In the genomic region with DNA sequence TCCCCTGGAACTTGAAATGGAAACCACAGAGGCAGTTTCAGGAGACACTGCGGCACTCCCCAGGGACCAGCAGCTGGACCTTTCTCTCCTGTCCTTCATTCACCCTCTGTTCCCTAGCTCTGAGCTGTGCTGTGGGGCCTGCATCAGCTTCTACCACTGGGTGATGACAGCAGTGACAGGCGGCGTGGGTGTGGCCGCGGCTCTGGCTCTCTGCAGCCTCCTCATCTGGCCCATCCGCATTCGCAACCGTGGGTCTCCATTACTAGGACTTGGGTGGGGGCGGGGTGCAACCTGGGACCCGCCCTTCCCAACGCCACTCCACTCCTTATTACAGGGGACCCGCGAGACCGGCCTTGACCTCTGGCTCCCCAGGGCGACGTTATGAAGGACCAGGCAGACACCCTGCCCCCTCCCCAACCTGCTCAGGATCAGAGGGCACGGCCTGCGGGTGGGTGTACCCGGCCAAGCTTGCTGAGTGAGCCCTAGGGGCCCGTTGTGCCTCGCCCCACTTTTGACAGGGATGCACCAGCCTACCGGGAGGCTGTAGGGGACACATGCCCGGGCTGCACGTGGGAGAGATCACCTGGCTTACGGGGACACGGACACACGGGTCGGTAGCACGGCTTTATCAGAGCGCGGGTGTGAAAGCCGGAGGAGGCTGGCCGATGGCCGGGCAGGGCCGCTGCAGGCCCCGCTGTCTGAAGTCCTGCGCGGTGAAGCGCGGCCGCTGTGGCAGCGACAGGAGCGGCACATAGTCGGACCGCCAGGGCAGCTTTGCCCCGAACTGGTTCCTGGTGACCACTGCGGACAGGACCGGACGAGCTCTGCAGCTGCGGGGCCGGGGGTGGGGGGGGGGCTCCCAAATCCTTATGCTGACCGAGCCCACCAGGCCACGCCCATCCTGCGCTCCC, we compare ENCODE assay signal across 8 mouse cellular contexts. TPM values are rescaled to one million over a fixed set of nuclear protein-coding genes. Genes with fewer than 3 reads are reported as not detected.
DNase-seq lines count a peak whose midpoint lies in the region; ATAC-seq and TF ChIP-seq lines count a peak whose summit lies in the region.

No protein-coding gene starts in this region.

- no peaks in the 10 kb centered on the region for H3K9me3 ChIP-seq in E14TG2a.4 (ENCODE audit: low read length)
- H3K9me3 ChIP-seq in embryonic facial prominence, embryonic 11.5 days (replicated peaks; ENCODE audit: control insufficient read depth, low read length) = no peaks in the 10 kb centered on the region
- H3K9me3 ChIP-seq in hindbrain, embryonic 11.5 days (ENCODE audit: control insufficient read depth, low read length) = no peaks in the 10 kb centered on the region
- H3K9me3 ChIP-seq in liver, embryonic 14.5 days (ENCODE audit: control insufficient read depth, low read length) = no peaks in the 10 kb centered on the region

- H3K27me3 ChIP-seq in E14TG2a.4 (ENCODE audit: insufficient read depth, low read length) = peaks cover 2% of the 10 kb centered on the region; the same call in 1 of the 2 replicates
- H3K27me3 ChIP-seq in embryonic facial prominence, embryonic 11.5 days (ENCODE audit: control insufficient read depth, insufficient read depth, low read length) = peaks cover 20% of the 10 kb centered on the region
- peaks cover 19% of the 10 kb centered on the region for H3K27me3 ChIP-seq in hindbrain, embryonic 11.5 days (ENCODE audit: control insufficient read depth, insufficient read depth, low read length)
- no peaks in the 10 kb centered on the region for H3K27me3 ChIP-seq in liver, embryonic 14.5 days (ENCODE audit: control insufficient read depth, insufficient read depth, low read length)
- no peaks in the 10 kb centered on the region for H3K27me3 ChIP-seq in thymus, adult 2 months (ENCODE audit: control insufficient read depth, insufficient read depth, low read length)

- H3K27ac ChIP-seq in embryonic facial prominence, embryonic 11.5 days (replicated peaks; ENCODE audit: low read depth, low read length) = no peak overlapping the region
- H3K27ac ChIP-seq in hindbrain, embryonic 11.5 days (ENCODE audit: low read depth, low read length) = no peak overlapping the region
- peak overlapping the region; percentile 86 for H3K27ac ChIP-seq in liver, embryonic 14.5 days
- no peak overlapping the region for H3K27ac ChIP-seq in thymus, adult 2 months (ENCODE audit: control insufficient read depth, insufficient read depth, low read length)

- DNase-seq in embryonic facial prominence, embryonic 11.5 days (ENCODE audit: low spot score) = peak; percentile 14
- peak; percentile 38 for DNase-seq in hindbrain, embryonic 11.5 days (ENCODE audit: low spot score)
- no peak for DNase-seq in liver, embryonic 14.5 days (ENCODE audit: low read depth in 3 of 3, low spot score in 3 of 3)
- DNase-seq in cerebellum, postnatal 4 days (ENCODE audit: low spot score in 2 of 2) = no peak
- no peak for DNase-seq in cerebellum, adult 18-20 months
- no peak for DNase-seq in thymus, adult 2 months
- no peak for DNase-seq in natural killer cell, adult 2 months (ENCODE audit: low spot score in 2 of 2)

- H3K4me3 ChIP-seq in E14TG2a.4 (replicated peaks; ENCODE audit: low read length) = peak overlapping the region; percentile 66
- H3K4me3 ChIP-seq in embryonic facial prominence, embryonic 11.5 days (ENCODE audit: low read depth, low read length) = peak overlapping the region; percentile 26
- peak overlapping the region; percentile 30 for H3K4me3 ChIP-seq in hindbrain, embryonic 11.5 days (ENCODE audit: low read depth, low read length)
- peak overlapping the region in 1 of 2 experiments; percentile 18; a peak in 2 of 4 replicates for H3K4me3 ChIP-seq in liver, embryonic 14.5 days (ENCODE audit: insufficient read depth in 1 of 2, low read depth in 2 of 2, low read length in 2 of 2)
- no peak overlapping the region for H3K4me3 ChIP-seq in thymus, adult 2 months (ENCODE audit: control insufficient read depth, insufficient read depth, low read length)

- H3K4me2 ChIP-seq in embryonic facial prominence, embryonic 11.5 days (ENCODE audit: low read depth, low read length) = peak overlapping the region; percentile 59
- peak overlapping the region; percentile 45 for H3K4me2 ChIP-seq in hindbrain, embryonic 11.5 days (replicated peaks; ENCODE audit: low read depth, low read length)
- peak overlapping the region; percentile 82 for H3K4me2 ChIP-seq in liver, embryonic 14.5 days (ENCODE audit: low read depth)

- H3K4me1 ChIP-seq in E14TG2a.4 (replicated peaks; ENCODE audit: low read depth, low read length) = peaks cover 100% of the 10 kb centered on the region
- peaks cover 11% of the 10 kb centered on the region for H3K4me1 ChIP-seq in embryonic facial prominence, embryonic 11.5 days (ENCODE audit: control insufficient read depth, insufficient read depth, low read length)
- peaks cover 28% of the 10 kb centered on the region for H3K4me1 ChIP-seq in hindbrain, embryonic 11.5 days (replicated peaks; ENCODE audit: control insufficient read depth, insufficient read depth, low read length)
- peaks cover 55% of the 10 kb centered on the region in 2 experiments for H3K4me1 ChIP-seq in liver, embryonic 14.5 days (replicated peaks; ENCODE audit: control insufficient read depth in 2 of 2, insufficient read depth in 2 of 2, low read length in 1 of 2)
- H3K4me1 ChIP-seq in thymus, adult 2 months (replicated peaks; ENCODE audit: control insufficient read depth, insufficient read depth, low read length) = peaks cover 6% of the 10 kb centered on the region

- no peak for TF ChIP-seq CTCF in E14TG2a.4 (conservative IDR thresholded peaks at IDR 0.05; ENCODE audit: low read length)
- no peak for TF ChIP-seq CTCF in liver, embryonic 14.5 days (IDR thresholded peaks at IDR 0.05; ENCODE audit: low read depth)
- no peak for TF ChIP-seq CTCF in thymus, adult 2 months (IDR thresholded peaks at IDR 0.05; ENCODE audit: borderline replicate concordance, control insufficient read depth, extremely low read depth, insufficient read depth, low read length, poor library complexity)

- peak overlapping the region; percentile 39 for H3K9ac ChIP-seq in embryonic facial prominence, embryonic 11.5 days (replicated peaks; ENCODE audit: low read length)
- H3K9ac ChIP-seq in hindbrain, embryonic 11.5 days (ENCODE audit: low read depth, low read length) = peak overlapping the region; percentile 44
- peak overlapping the region; percentile 71 for H3K9ac ChIP-seq in liver, embryonic 14.5 days (replicated peaks)

- 9% methylated on average over 51 of the region's 54 CpGs for WGBS in embryonic facial prominence, embryonic 11.5 days
- 9% methylated on average over 47 of the region's 54 CpGs for WGBS in hindbrain, embryonic 11.5 days
- WGBS in liver, embryonic 14.5 days (ENCODE audit: insufficient replicate concordance) = 60% methylated on average over 54 of the region's 54 CpGs
- 94% methylated on average over 54 of the region's 54 CpGs for WGBS in thymus, adult 2 months

- no peak for TF ChIP-seq EP300 in liver, embryonic 14.5 days (IDR thresholded peaks at IDR 0.05; ENCODE audit: low read depth)

- TF ChIP-seq POLR2A in thymus, adult 2 months (IDR thresholded peaks at IDR 0.05; ENCODE audit: control insufficient read depth, extremely low read depth, insufficient read depth, low read length, poor library complexity) = no peak

- peaks cover 91% of the 10 kb centered on the region for H3K36me3 ChIP-seq in E14TG2a.4 (ENCODE audit: insufficient read depth, low read length)
- H3K36me3 ChIP-seq in embryonic facial prominence, embryonic 11.5 days (replicated peaks; ENCODE audit: control insufficient read depth, insufficient read depth, low read depth, low read length) = peaks cover 11% of the 10 kb centered on the region
- H3K36me3 ChIP-seq in hindbrain, embryonic 11.5 days (ENCODE audit: control insufficient read depth, insufficient read depth, low read length) = peaks cover 13% of the 10 kb centered on the region
- peaks cover 50% of the 10 kb centered on the region for H3K36me3 ChIP-seq in liver, embryonic 14.5 days (replicated peaks; ENCODE audit: control insufficient read depth, insufficient read depth, low read depth)
- peaks cover 19% of the 10 kb centered on the region for H3K36me3 ChIP-seq in thymus, adult 2 months (ENCODE audit: control insufficient read depth, insufficient read depth, low read length)

- ATAC-seq in embryonic facial prominence, embryonic 11.5 days (replicated peaks; ENCODE audit: insufficient number of reproducible peaks, low FRiP score, low TSS enrichment, low read depth) = no peak
- ATAC-seq in hindbrain, embryonic 11.5 days (ENCODE audit: low FRiP score) = no peak
- ATAC-seq in liver, embryonic 14.5 days (ENCODE audit: insufficient read depth) = 0 out of 2 replicates have a peak, but pooled peaks have one; percentile 9

RNA-seq across cellular contexts. Expression of a gene that starts 1.9 kb away (rescaled TPM):
- polyA plus RNA-seq in embryonic facial prominence, embryonic 11.5 days (2014; fragmentation: Nextera tagmentation; extraction: Ambion mirVana) = not detected in 2 replicates
- polyA plus RNA-seq in hindbrain, embryonic 11.5 days (2014; fragmentation: Nextera tagmentation; extraction: Ambion mirVana) = 0.47 TPM in 1 of 2 replicates, not detected in the other
- 0.55 and 0.78 TPM in 2 replicates for polyA plus RNA-seq in liver, embryonic 14.5 days (2012; rRNA removed)
- 0.44 and 0.60 TPM in 2 replicates for polyA plus RNA-seq in liver, embryonic 14.5 days (2014; fragmentation: Nextera tagmentation; extraction: Ambion mirVana)
- 12.7 TPM in 2 replicates for polyA plus RNA-seq in thymus, adult 2 months (2012; rRNA removed)

RNA-seq across cellular contexts. Expression of a gene that starts 6.4 kb away (rescaled TPM):
- 3.4 and 4.0 TPM in 2 replicates for polyA plus RNA-seq in embryonic facial prominence, embryonic 11.5 days (2014; fragmentation: Nextera tagmentation; extraction: Ambion mirVana)
- 3.9 and 4.6 TPM in 2 replicates for polyA plus RNA-seq in hindbrain, embryonic 11.5 days (2014; fragmentation: Nextera tagmentation; extraction: Ambion mirVana)
- 8.4 and 9.3 TPM in 2 replicates for polyA plus RNA-seq in liver, embryonic 14.5 days (2012; rRNA removed)
- 6.1 and 8.3 TPM in 2 replicates for polyA plus RNA-seq in liver, embryonic 14.5 days (2014; fragmentation: Nextera tagmentation; extraction: Ambion mirVana)
- 65.3 and 85.5 TPM in 2 replicates for polyA plus RNA-seq in thymus, adult 2 months (2012; rRNA removed)

RNA-seq across cellular contexts. Expression of a gene that starts 13.4 kb away (rescaled TPM):
- polyA plus RNA-seq in embryonic facial prominence, embryonic 11.5 days (2014; fragmentation: Nextera tagmentation; extraction: Ambion mirVana) = 97.9 and 103 TPM in 2 replicates
- 90.2 and 100 TPM in 2 replicates for polyA plus RNA-seq in hindbrain, embryonic 11.5 days (2014; fragmentation: Nextera tagmentation; extraction: Ambion mirVana)
- polyA plus RNA-seq in liver, embryonic 14.5 days (2012; rRNA removed) = 20.6 and 24.9 TPM in 2 replicates
- 20.3 and 23.7 TPM in 2 replicates for polyA plus RNA-seq in liver, embryonic 14.5 days (2014; fragmentation: Nextera tagmentation; extraction: Ambion mirVana)
- polyA plus RNA-seq in thymus, adult 2 months (2012; rRNA removed) = 199 and 209 TPM in 2 replicates

RNA-seq across cellular contexts. Expression of a gene that starts 14.6 kb away (rescaled TPM):
- 92.1 and 95.0 TPM in 2 replicates for polyA plus RNA-seq in embryonic facial prominence, embryonic 11.5 days (2014; fragmentation: Nextera tagmentation; extraction: Ambion mirVana)
- 83.0 and 92.1 TPM in 2 replicates for polyA plus RNA-seq in hindbrain, embryonic 11.5 days (2014; fragmentation: Nextera tagmentation; extraction: Ambion mirVana)
- 73.1 and 86.2 TPM in 2 replicates for polyA plus RNA-seq in liver, embryonic 14.5 days (2012; rRNA removed)
- polyA plus RNA-seq in liver, embryonic 14.5 days (2014; fragmentation: Nextera tagmentation; extraction: Ambion mirVana) = 80.5 and 85.2 TPM in 2 replicates
- 181 and 201 TPM in 2 replicates for polyA plus RNA-seq in thymus, adult 2 months (2012; rRNA removed)

RNA-seq across cellular contexts. Expression of a gene that starts 20.5 kb away (rescaled TPM):
- 45.0 and 52.5 TPM in 2 replicates for polyA plus RNA-seq in embryonic facial prominence, embryonic 11.5 days (2014; fragmentation: Nextera tagmentation; extraction: Ambion mirVana)
- polyA plus RNA-seq in hindbrain, embryonic 11.5 days (2014; fragmentation: Nextera tagmentation; extraction: Ambion mirVana) = 44.8 and 52.6 TPM in 2 replicates
- polyA plus RNA-seq in liver, embryonic 14.5 days (2012; rRNA removed) = 29.8 and 32.2 TPM in 2 replicates
- 35.0 and 39.7 TPM in 2 replicates for polyA plus RNA-seq in liver, embryonic 14.5 days (2014; fragmentation: Nextera tagmentation; extraction: Ambion mirVana)
- polyA plus RNA-seq in thymus, adult 2 months (2012; rRNA removed) = 119 and 123 TPM in 2 replicates

Comparison
In these comparisons a context has a peak if more than half of its experiments do, and no peak if none do; other contexts are left out.
1. DNase-seq: peak in embryonic facial prominence, embryonic 11.5 days (single experiment) and hindbrain, embryonic 11.5 days (single experiment); none in liver, embryonic 14.5 days (0 of 3), cerebellum, postnatal 4 days (0 of 2), cerebellum, adult 18-20 months (0 of 2), thymus, adult 2 months (single experiment) and natural killer cell, adult 2 months (0 of 2).
2. Peak in every context shown above with its lines, with median percentiles within 50 percentile points of each other: H3K4me2 ChIP-seq and H3K9ac ChIP-seq.